Mouse (Mus musculus) liver, postnatal 0 days (tissue): ENCODE results near the gene Wnt9a.

Experiments
- CTCF ChIP-seq: sonication (generic); IDR thresholded peaks from 2 replicates; pipeline ENCODE4 v1.5.1; 2016; ENCODE audit warnings: antibody characterized with exemption, low read depth
- EP300 ChIP-seq: IDR thresholded peaks from 2 replicates; pipeline ENCODE4 v1.6.1; 2016; ENCODE audit warnings: antibody characterized with exemption, low read depth, mild to moderate bottlenecking

DNA sequence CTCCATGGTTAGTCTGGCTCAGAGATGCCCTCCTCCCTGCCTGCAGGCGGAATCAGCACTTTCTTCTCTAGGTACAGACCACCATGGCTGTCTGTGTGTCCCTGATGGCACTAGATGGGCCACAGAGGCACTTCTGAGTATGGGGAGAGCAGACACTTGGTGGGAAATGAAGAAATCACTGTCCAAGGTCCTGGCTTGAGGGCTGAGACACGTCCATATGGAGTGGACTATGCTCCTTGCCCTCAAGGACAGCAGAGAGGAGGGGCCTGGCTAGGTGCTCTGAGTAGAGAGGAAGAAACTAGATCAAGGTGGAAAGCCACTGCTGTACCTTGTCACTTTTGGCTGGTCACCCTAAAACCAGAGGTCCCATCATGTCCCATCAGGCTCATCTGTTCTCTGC, 29.9 kb upstream of the Wnt9a start:
- no peak for TF ChIP-seq CTCF
- no peak for TF ChIP-seq EP300
